Mouse (Mus musculus): ENCODE results near the gene Ubl5. TPM values are rescaled to one million over a fixed set of nuclear protein-coding genes. Genes with fewer than 3 reads are reported as not detected.

The Ubl5 gene
- polyA plus RNA-seq, 1 experiment: 176 TPM

GRCm38 (mm10) chr9:20666510-20667034, 23.9 kb downstream of the Ubl5 start:
- 17% methylated on average over 7 of the region's 7 CpGs for WGBS
- Histone ChIP-seq H3K4me1 (ENCODE audit: control insufficient read depth, insufficient read depth, low read length) (no peaks in the 10 kb centered on the region), H3K4me3 (replicated peaks; ENCODE audit: extremely low read depth, low read depth, low read length) (no peak overlapping the region)
- no peak for TF ChIP-seq POLR2A (IDR thresholded peaks at IDR 0.05; ENCODE audit: borderline replicate concordance, extremely low read depth, low read depth, low read length)
- TF ChIP-seq CTCF (IDR thresholded peaks at IDR 0.05; ENCODE audit: insufficient read depth, low read length): no peak
- no peak for DNase-seq

- H3K4me1 ChIP-seq (ENCODE audit: control insufficient read depth, insufficient read depth, low read length): no peaks in the 10 kb centered on the region
- 92% methylated on average over 22 of the region's 22 CpGs for WGBS
- no peak for DNase-seq
- H3K4me3 ChIP-seq (replicated peaks; ENCODE audit: extremely low read depth, low read depth, low read length): no peak overlapping the region
- TF ChIP-seq POLR2A (IDR thresholded peaks at IDR 0.05; ENCODE audit: borderline replicate concordance, extremely low read depth, low read depth, low read length) (no peak), CTCF (IDR thresholded peaks at IDR 0.05; ENCODE audit: insufficient read depth, low read length) (no peak)
Observed at GRCm38 (mm10) chr9:20668065-20668464, 25.4 kb downstream of the Ubl5 start.

GRCm38 (mm10) chr9:20672047-20672446, 29.4 kb downstream of the Ubl5 start:
- 53% methylated on average over 16 of the region's 16 CpGs for WGBS
- Histone ChIP-seq H3K4me3 (replicated peaks; ENCODE audit: extremely low read depth, low read depth, low read length) (no peak overlapping the region), H3K4me1 (ENCODE audit: control insufficient read depth, insufficient read depth, low read length) (no peaks in the 10 kb centered on the region)
- no peak for DNase-seq
- no peak for TF ChIP-seq CTCF (IDR thresholded peaks at IDR 0.05; ENCODE audit: insufficient read depth, low read length)

- Histone ChIP-seq H3K4me3 (replicated peaks; ENCODE audit: extremely low read depth, low read depth, low read length) (no peak overlapping the region), H3K4me1 (ENCODE audit: control insufficient read depth, insufficient read depth, low read length) (no peaks in the 10 kb centered on the region)
- TF ChIP-seq CTCF (IDR thresholded peaks at IDR 0.05; ENCODE audit: insufficient read depth, low read length) (no peak), POLR2A (IDR thresholded peaks at IDR 0.05; ENCODE audit: borderline replicate concordance, extremely low read depth, low read depth, low read length) (no peak)
- 90% methylated on average over 12 of the region's 12 CpGs for WGBS
- no peak for DNase-seq
Observed at GRCm38 (mm10) chr9:20677892-20678291, 35.2 kb downstream of the Ubl5 start.

- 79% methylated on average over 9 of the region's 9 CpGs for WGBS
Observed at GRCm38 (mm10) chr9:20680378-20680958, 37.8 kb downstream of the Ubl5 start.

GRCm38 (mm10) chr9:20681546-20682388, 39.1 kb downstream of the Ubl5 start:
- H3K4me1 ChIP-seq (ENCODE audit: control insufficient read depth, insufficient read depth, low read length): no peaks in the 10 kb centered on the region
- no peak for DNase-seq
- H3K4me3 ChIP-seq (replicated peaks; ENCODE audit: extremely low read depth, low read depth, low read length): no peak overlapping the region
- WGBS: 40% methylated on average over 7 of the region's 7 CpGs
- TF ChIP-seq CTCF (IDR thresholded peaks at IDR 0.05; ENCODE audit: insufficient read depth, low read length) (no peak), POLR2A (IDR thresholded peaks at IDR 0.05; ENCODE audit: borderline replicate concordance, extremely low read depth, low read depth, low read length) (no peak)

More at GRCm38 (mm10) chr9:20680378-20680958, 37.8 kb downstream of the Ubl5 start:
- TF ChIP-seq CTCF (IDR thresholded peaks at IDR 0.05; ENCODE audit: insufficient read depth, low read length): no peak
- TF ChIP-seq POLR2A (IDR thresholded peaks at IDR 0.05; ENCODE audit: borderline replicate concordance, extremely low read depth, low read depth, low read length): no peak
- DNase-seq: no peak
- Histone ChIP-seq H3K4me1 (ENCODE audit: control insufficient read depth, insufficient read depth, low read length) (no peaks in the 10 kb centered on the region), H3K4me3 (replicated peaks; ENCODE audit: extremely low read depth, low read depth, low read length) (no peak overlapping the region)

GRCm38 (mm10) chr9:20682389-20682722, 39.7 kb downstream of the Ubl5 start:
- TF ChIP-seq POLR2A (IDR thresholded peaks at IDR 0.05; ENCODE audit: borderline replicate concordance, extremely low read depth, low read depth, low read length): no peak
- no peak for TF ChIP-seq CTCF (IDR thresholded peaks at IDR 0.05; ENCODE audit: insufficient read depth, low read length)
- no peak for DNase-seq
- no peaks in the 10 kb centered on the region for H3K4me1 ChIP-seq (ENCODE audit: control insufficient read depth, insufficient read depth, low read length)
- no peak overlapping the region for H3K4me3 ChIP-seq (replicated peaks; ENCODE audit: extremely low read depth, low read depth, low read length)
- 69% methylated on average over 2 of the region's 2 CpGs for WGBS

GRCm38 (mm10) chr9:20685081-20685861, 42.6 kb downstream of the Ubl5 start:
- no peaks in the 10 kb centered on the region for H3K4me1 ChIP-seq (ENCODE audit: control insufficient read depth, insufficient read depth, low read length)
- TF ChIP-seq POLR2A (IDR thresholded peaks at IDR 0.05; ENCODE audit: borderline replicate concordance, extremely low read depth, low read depth, low read length) (no peak), CTCF (IDR thresholded peaks at IDR 0.05; ENCODE audit: insufficient read depth, low read length) (no peak)
- 47% methylated on average over 17 of the region's 17 CpGs for WGBS
- no peak for DNase-seq
- H3K4me3 ChIP-seq (replicated peaks; ENCODE audit: extremely low read depth, low read depth, low read length): no peak overlapping the region

GRCm38 (mm10) chr9:20689403-20689802, 46.7 kb downstream of the Ubl5 start:
- TF ChIP-seq POLR2A (IDR thresholded peaks at IDR 0.05; ENCODE audit: borderline replicate concordance, extremely low read depth, low read depth, low read length) (no peak), CTCF (IDR thresholded peaks at IDR 0.05; ENCODE audit: insufficient read depth, low read length) (no peak)
- H3K4me1 ChIP-seq (ENCODE audit: control insufficient read depth, insufficient read depth, low read length): no peaks in the 10 kb centered on the region
- WGBS: 60% methylated on average over 1 of the region's 1 CpGs
- no peak for DNase-seq
- H3K4me3 ChIP-seq (replicated peaks; ENCODE audit: extremely low read depth, low read depth, low read length): no peak overlapping the region

All from lung, adult 2 months (tissue).